Mouse (Mus musculus) liver, postnatal 0 days (tissue): Measurements from ENCODE around the gene March1. TPM values are rescaled to one million over a fixed set of nuclear protein-coding genes. Genes with fewer than 3 reads are reported as not detected.

Source experiments
- ATAC-seq: fragments of 200-750 bp; cut with Nextera tagmentation; 2 replicates; pipeline ENCODE4 v1.8.0; 2017; ENCODE audit warnings: mild to moderate bottlenecking, moderate library complexity
- DNase-seq: peaks from one replicate; pipeline ENCODE4 v3.0.0-alpha.2; 2016
- H3K27ac ChIP-seq: fragments of 300-500 bp; sonication (generic); 2 replicates; pipeline ENCODE4 v1.5.1; 2014; ENCODE audit warnings: antibody characterized with exemption, moderate library complexity, mild to moderate bottlenecking, low read depth
- H3K27me3 ChIP-seq: fragments of 300-500 bp; sonication (generic); 2 replicates; pipeline ENCODE4 v1.6.1; 2014; ENCODE audit warnings: low read length, control low read depth, mixed read lengths; ENCODE audit not compliant: insufficient read depth
- H3K36me3 ChIP-seq: fragments of 300-500 bp; sonication (generic); replicated peaks from 2 replicates; pipeline ENCODE4 v1.6.1; 2014; ENCODE audit warnings: mild to moderate bottlenecking, control low read depth, low read length, moderate library complexity, mixed read lengths; ENCODE audit not compliant: insufficient read depth
- H3K4me1 ChIP-seq: fragments of 300-500 bp; sonication (generic); 2 replicates; pipeline ENCODE4 v1.6.1; 2014; ENCODE audit warnings: antibody characterized with exemption, mild to moderate bottlenecking, control low read depth; ENCODE audit not compliant: insufficient read depth
- H3K4me2 ChIP-seq: fragments of 300-500 bp; sonication (generic); 2 replicates; pipeline ENCODE4 v1.6.1; 2014; ENCODE audit warnings: low read depth, mild to moderate bottlenecking, low read length, moderate library complexity, mixed read lengths
- H3K4me3 ChIP-seq: fragments of 300-500 bp; sonication (generic); 2 replicates; pipeline ENCODE4 v1.5.1; 2014; ENCODE audit warnings: low read depth, low read length
- H3K9ac ChIP-seq: fragments of 300-500 bp; sonication (generic); replicated peaks from 2 replicates; pipeline ENCODE4 v1.6.1; 2014; ENCODE audit warnings: mild to moderate bottlenecking, moderate library complexity
- H3K9me3 ChIP-seq: fragments of 300-500 bp; sonication (generic); 2 replicates; pipeline ENCODE4 v1.6.1; 2016; ENCODE audit warnings: mild to moderate bottlenecking, control low read depth, low read length, mixed read lengths
- CTCF ChIP-seq: sonication (generic); IDR thresholded peaks from 2 replicates; pipeline ENCODE4 v1.5.1; 2016; ENCODE audit warnings: antibody characterized with exemption, low read depth
- EP300 ChIP-seq: IDR thresholded peaks from 2 replicates; pipeline ENCODE4 v1.6.1; 2016; ENCODE audit warnings: antibody characterized with exemption, low read depth, mild to moderate bottlenecking
- WGBS: fragments of 180-500 bp; shearing (Covaris S2); extraction: QIAGEN DNeasy Blood & Tissue Kit; methylation state at CpG from one replicate; pipeline ENCODE4 v1.1.7; 2014; ENCODE audit not compliant: insufficient replicate concordance; 5-methylcytosine and 5-hydroxymethylcytosine counted together
- polyA plus RNA-seq: library from polyadenylated mRNA; unstranded; fragments of >200 nt; fragmentation: Nextera tagmentation; extraction: Ambion mirVana; gene quantifications from 2 replicates; pipeline ENCODE4 v1.2.1, GENCODE M21; 2015

March1 gene
- polyA plus RNA-seq, 1 experiment from 2014 or later, result 1.4 TPM

DNA sequence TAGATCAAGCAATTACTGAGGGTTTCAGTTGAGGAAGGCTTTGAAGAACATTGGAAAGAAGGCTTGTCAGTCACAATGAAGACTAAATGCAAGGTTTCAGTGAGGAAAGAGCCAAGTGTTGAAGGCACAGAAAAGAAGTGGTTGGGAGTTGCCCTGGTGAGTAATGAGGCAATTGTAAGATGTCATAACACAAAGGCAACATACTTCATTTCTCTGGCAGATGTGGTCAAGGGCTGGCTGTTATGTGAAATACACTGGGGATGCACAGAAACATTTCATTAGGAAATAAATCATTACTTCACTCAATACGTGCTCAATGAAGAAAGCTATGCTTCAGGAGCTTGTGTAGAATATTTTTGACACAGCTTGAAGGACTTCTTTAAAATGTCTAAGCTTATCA, 725.2 kb downstream of the March1 start:
- ATAC-seq (peak; percentile 27), DNase-seq (no peak)
- TF ChIP-seq CTCF, result no peak
- no peak for TF ChIP-seq EP300
- H3K9ac ChIP-seq, result no peak overlapping the region
- H3K4me3 ChIP-seq, result no peak overlapping the region
- 56% methylated on average over 1 of the region's 1 CpGs for WGBS
- no peaks in the 10 kb centered on the region for H3K36me3 ChIP-seq
- H3K27me3 ChIP-seq, result no peaks in the 10 kb centered on the region
- H3K27ac ChIP-seq, result 0 out of 2 replicates have a peak overlapping the region, but pooled peaks have one; percentile 7
- H3K4me2 ChIP-seq, result no peak overlapping the region
- no peaks in the 10 kb centered on the region for H3K9me3 ChIP-seq
- H3K4me1 ChIP-seq, result no peaks in the 10 kb centered on the region

DNA sequence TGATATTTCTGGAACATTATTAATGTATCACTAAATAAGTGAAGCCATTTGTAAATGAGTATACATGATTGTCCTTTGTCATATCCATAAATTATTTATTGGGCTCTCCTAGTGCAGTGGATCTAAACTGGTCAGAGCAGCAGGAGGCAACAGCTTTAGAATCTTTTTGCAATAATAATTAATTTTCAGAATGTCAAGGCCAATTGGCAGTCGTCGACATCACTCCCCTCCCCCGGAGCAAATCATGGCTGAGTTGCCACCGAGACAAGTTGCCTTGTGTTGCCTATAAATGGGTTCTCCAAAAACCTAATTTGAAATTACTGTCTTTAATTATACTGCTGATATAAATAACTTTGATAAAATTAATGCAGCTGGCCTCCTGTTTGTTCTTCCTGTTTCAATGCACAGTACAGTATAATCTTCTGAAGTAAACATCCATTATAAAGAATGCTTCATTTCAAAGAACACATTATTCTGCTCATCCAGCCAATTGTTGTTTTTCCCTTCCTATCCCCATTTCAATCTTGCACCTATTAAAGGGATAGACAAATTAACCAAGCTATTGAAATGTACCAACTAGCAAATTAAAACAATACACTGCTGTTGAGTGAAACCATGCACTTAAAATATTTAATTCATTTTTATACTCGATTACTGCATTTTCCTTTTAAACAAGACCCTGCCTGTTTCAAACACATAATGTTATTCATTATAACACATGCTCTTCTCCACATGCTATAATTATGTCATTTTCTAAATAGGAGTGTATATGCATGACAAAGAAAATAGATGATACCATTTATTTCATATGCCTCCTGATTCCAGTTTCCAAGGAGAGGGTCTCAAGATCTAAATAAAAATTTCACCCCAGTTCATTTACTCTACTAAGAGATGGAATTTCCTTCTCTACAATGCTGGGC, 745.4 kb downstream of the March1 start:
- TF ChIP-seq CTCF (no peak), EP300 (no peak)
- Histone ChIP-seq H3K4me1 (no peaks in the 10 kb centered on the region), H3K36me3 (no peaks in the 10 kb centered on the region), H3K27me3 (no peaks in the 10 kb centered on the region), H3K27ac (no peak overlapping the region), H3K9me3 (no peaks in the 10 kb centered on the region), H3K4me2 (no peak overlapping the region), H3K4me3 (no peak overlapping the region), H3K9ac (no peak overlapping the region)
- 77% methylated on average over 5 of the region's 5 CpGs for WGBS
- DNase-seq (no peak), ATAC-seq (no peak)

DNA sequence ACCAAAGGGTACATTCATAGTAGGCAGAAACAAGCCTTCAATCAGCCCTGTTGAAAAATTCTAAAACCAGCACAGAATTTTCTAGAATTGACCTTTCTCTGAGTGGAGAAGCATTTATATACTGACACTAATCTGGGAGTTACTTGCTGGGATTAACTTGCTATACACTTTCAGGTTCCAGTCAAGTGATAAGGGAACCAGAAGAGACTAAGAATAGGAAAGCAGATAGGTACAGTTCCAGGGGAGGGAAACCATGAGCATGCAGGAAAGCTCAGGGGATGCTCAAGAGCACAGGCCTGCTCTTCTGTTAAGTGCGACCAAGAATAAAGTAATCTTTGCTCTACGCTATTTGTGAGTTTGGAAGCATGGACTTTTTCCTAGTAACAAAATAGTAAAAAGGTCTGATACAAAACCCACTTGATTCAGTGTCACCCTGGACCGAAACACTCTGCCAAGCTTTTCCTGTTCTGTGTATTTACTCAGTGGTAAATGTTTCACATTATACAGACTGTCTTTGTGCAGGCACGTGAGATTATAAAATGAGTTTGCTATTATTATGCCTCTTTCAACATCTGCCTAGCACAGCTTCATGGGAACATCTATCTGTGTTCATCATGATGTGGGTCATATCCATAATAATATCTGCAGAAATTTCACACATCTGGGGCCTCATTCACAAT, 766.1 kb downstream of the March1 start:
- Histone ChIP-seq H3K36me3 (no peaks in the 10 kb centered on the region), H3K4me3 (no peak overlapping the region), H3K4me2 (no peak overlapping the region), H3K27ac (no peak overlapping the region), H3K4me1 (peaks cover 2% of the 10 kb centered on the region; the same call in 1 of the 2 replicates), H3K9ac (no peak overlapping the region), H3K9me3 (no peaks in the 10 kb centered on the region), H3K27me3 (no peaks in the 10 kb centered on the region)
- 64% methylated on average over 4 of the region's 4 CpGs for WGBS
- no peak for ATAC-seq
- no peak for TF ChIP-seq EP300
- TF ChIP-seq CTCF, result no peak
- no peak for DNase-seq

GRCm38 (mm10) chr8:66386008-66386407, 768.3 kb downstream of the March1 start:
- no peaks in the 10 kb centered on the region for H3K27me3 ChIP-seq

GRCm38 (mm10) chr8:66388693-66389092, 771.0 kb downstream of the March1 start:
- no peak for TF ChIP-seq EP300
- no peak for TF ChIP-seq CTCF
- H3K9ac ChIP-seq, result 0 out of 2 replicates have a peak overlapping the region, but pooled peaks have one; percentile 16
- no peaks in the 10 kb centered on the region for H3K36me3 ChIP-seq
- H3K27me3 ChIP-seq, result no peaks in the 10 kb centered on the region
- peaks cover 1% of the 10 kb centered on the region; the same call in 1 of the 2 replicates for H3K4me1 ChIP-seq
- 0 out of 2 replicates have a peak overlapping the region, but pooled peaks have one; percentile 18 for H3K4me2 ChIP-seq
- H3K4me3 ChIP-seq, result no peak overlapping the region
- H3K27ac ChIP-seq, result 0 out of 2 replicates have a peak overlapping the region, but pooled peaks have one; percentile 24
- DNase-seq (no peak), ATAC-seq (no peak)
- 51% methylated on average over 2 of the region's 2 CpGs for WGBS
- no peaks in the 10 kb centered on the region for H3K9me3 ChIP-seq

More at GRCm38 (mm10) chr8:66386008-66386407, 768.3 kb downstream of the March1 start:
- no peak for DNase-seq
- Histone ChIP-seq H3K36me3 (no peaks in the 10 kb centered on the region), H3K9ac (no peak overlapping the region), H3K4me3 (peak overlapping the region; percentile 24), H3K9me3 (no peaks in the 10 kb centered on the region), H3K4me1 (peaks cover 2% of the 10 kb centered on the region; the same call in 1 of the 2 replicates), H3K27ac (no peak overlapping the region), H3K4me2 (0 out of 2 replicates have a peak overlapping the region, but pooled peaks have one; percentile 39)
- peak; percentile 27; the same call in 1 of the 2 replicates for ATAC-seq
- TF ChIP-seq EP300, result no peak
- TF ChIP-seq CTCF, result no peak

DNA sequence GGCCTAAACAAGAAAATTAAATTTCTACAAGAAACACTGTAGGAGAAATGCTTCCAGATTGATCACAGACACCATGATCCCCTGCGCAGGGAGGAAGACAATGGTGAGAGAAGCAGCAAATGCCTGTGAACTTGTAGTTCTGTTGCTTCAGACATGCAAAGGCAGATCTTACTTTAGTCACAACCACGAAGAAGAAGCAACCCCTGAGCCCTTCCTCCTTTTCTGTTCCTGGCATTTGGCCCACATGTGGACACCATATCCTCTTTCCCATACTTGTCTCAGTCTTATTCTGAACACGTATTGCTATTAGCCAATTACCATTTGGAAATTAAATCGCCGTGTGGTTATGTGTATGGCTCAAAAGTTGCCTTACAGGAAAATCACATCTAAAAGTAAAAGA, 773.9 kb downstream of the March1 start:
- ATAC-seq, result peak; percentile 27; the same call in 1 of the 2 replicates
- Histone ChIP-seq H3K9ac (no peak overlapping the region), H3K4me2 (no peak overlapping the region), H3K27ac (peak overlapping the region; percentile 29; the same call in 1 of the 2 replicates), H3K27me3 (no peaks in the 10 kb centered on the region), H3K9me3 (no peaks in the 10 kb centered on the region), H3K4me3 (no peak overlapping the region), H3K4me1 (no peaks in the 10 kb centered on the region), H3K36me3 (no peaks in the 10 kb centered on the region)
- peak; percentile 27 for DNase-seq
- 60% methylated on average over 5 of the region's 5 CpGs for WGBS
- TF ChIP-seq CTCF, result no peak
- no peak for TF ChIP-seq EP300
